Mouse (Mus musculus) myocyte (in vitro differentiated cells): ENCODE data around the gene Rad51c.

Experiments
- E2F4 ChIP-seq: IDR thresholded peaks from one replicate; pipeline ENCODE4 v1.6.1; 2011; ENCODE audit warnings: mild to moderate bottlenecking, control low read depth, moderate library complexity; ENCODE audit not compliant: insufficient read depth
- MAX ChIP-seq: IDR thresholded peaks from one replicate; pipeline ENCODE4 v1.6.1; 2011; ENCODE audit warnings: low read depth, mild to moderate bottlenecking, control low read depth
- MYOD1 ChIP-seq, 3 experiments: IDR thresholded peaks; one replicate each; pipeline ENCODE4 v1.6.1; 2011; ENCODE audit warnings: control low read depth in 2 of 3, low read depth in 2 of 3, mild to moderate bottlenecking in 2 of 3, moderate library complexity in 1 of 3; ENCODE audit not compliant: insufficient read length in 2 of 3, control insufficient read depth in 1 of 3
- POLR2A ChIP-seq: IDR thresholded peaks from one replicate; pipeline ENCODE4 v1.6.1; 2011; ENCODE audit warnings: low read depth, mild to moderate bottlenecking, control low read depth, moderate library complexity; ENCODE audit not compliant: insufficient read length
- POLR2AphosphoS2 ChIP-seq: IDR thresholded peaks from one replicate; pipeline ENCODE4 v1.6.1; 2011; ENCODE audit warnings: low read depth, control low read depth; ENCODE audit not compliant: insufficient read length
- SRF ChIP-seq: IDR thresholded peaks from one replicate; pipeline ENCODE4 v1.6.1; 2011; ENCODE audit warnings: low read depth; ENCODE audit not compliant: control insufficient read depth, insufficient read length
- TCF3 ChIP-seq: IDR thresholded peaks from one replicate; pipeline ENCODE4 v1.6.1; 2011; ENCODE audit warnings: low read depth, control low read depth; ENCODE audit not compliant: insufficient read length
- USF1 ChIP-seq: IDR thresholded peaks from one replicate; pipeline ENCODE4 v1.6.1; 2011; ENCODE audit warnings: low read depth, mild to moderate bottlenecking, control low read depth, moderate library complexity

- no peak for TF ChIP-seq MYOD1 (IDR thresholded peaks at IDR 0.05; ENCODE audit: control insufficient read depth in 1 of 3, insufficient read length in 2 of 3, low read depth in 2 of 3)
- no peak for TF ChIP-seq E2F4
- TF ChIP-seq POLR2A = no peak
- TF ChIP-seq USF1 = no peak
- no peak for TF ChIP-seq MAX
- TF ChIP-seq TCF3 = no peak
- no peak for TF ChIP-seq POLR2AphosphoS2
- no peak for TF ChIP-seq SRF
Measured at GRCm38 (mm10) chr11:87444735-87445428, 40.1 kb upstream of the Rad51c start.
